Mouse (Mus musculus) regulatory T cell (primary cell): ENCODE results near the gene Ttc5.

ENCODE experiments used
- in situ Hi-C: fragments of 300-600 bp; cut with MboI, MseI; formaldehyde crosslinking; loops from one replicate; pipeline ENCODE4 v1.15.1; 2025; ENCODE audit warnings: high pct_unique_total_duplicates

Gene Ttc5

DNA sequence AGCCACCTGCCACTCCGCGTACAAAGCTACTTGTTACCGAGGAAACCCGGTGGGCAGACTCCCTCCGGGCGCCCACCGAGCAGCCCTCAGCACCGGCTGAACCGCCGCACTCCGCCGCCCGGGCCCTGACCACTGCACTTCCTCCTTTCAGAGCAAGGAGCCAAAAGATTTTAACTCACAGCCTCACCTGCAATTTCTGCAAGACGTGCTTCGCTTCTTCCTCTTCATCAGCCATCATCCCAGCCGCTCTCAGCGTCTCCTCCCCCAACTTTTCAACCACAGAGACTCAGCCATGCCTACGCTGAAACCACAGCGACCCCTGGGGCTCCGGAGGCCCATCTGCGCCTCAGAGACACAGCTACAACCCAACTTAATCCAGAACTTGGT, at the start of gene Ttc5:
Gene Ttc5, minus strand, starts transcription at position 269 of the 387 bp plus-strand sequence.
- in situ Hi-C loops: no loop called here

DNA sequence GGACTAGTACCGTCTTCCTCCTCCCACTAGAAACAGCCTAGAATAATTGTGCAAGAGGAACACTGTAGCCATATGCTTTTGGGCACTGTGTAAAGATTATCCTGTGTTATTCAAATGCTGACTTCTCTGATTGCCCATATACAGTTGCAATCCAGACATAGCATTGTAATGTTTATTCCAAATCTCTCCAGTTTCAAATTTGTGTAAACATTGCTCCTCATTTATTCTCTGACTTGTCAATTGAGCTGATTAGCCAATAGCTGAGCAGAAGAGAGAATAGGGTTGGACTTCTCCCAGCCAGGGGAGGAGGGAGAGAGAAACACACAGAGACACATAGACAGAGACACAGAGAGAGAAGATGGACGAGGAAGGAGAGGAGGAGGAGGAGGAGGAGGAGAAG, 49.1 kb upstream of the Ttc5 start:
- in situ Hi-C loops: no loop called here

DNA sequence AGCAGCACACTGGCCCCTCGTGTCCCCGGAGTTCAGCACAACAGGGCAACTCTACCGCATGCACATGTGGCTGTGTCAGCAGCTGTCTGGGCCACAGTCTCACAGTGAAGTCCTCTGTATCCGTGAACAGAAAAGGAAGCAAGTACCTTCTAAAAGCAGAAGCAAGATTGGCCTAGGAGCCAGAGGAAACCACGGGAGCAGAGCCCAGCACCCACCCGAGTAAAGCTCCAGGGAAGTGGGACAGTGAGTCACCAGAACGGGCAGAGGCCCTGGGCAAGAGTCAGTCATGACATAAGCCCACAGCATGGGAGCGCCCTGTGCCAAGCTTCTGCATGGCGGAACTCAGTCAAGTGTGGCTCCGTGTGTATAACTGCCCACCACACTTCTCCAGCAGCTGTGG, 48.6 kb upstream of the Ttc5 start:
- in situ Hi-C loops: no loop called here

DNA sequence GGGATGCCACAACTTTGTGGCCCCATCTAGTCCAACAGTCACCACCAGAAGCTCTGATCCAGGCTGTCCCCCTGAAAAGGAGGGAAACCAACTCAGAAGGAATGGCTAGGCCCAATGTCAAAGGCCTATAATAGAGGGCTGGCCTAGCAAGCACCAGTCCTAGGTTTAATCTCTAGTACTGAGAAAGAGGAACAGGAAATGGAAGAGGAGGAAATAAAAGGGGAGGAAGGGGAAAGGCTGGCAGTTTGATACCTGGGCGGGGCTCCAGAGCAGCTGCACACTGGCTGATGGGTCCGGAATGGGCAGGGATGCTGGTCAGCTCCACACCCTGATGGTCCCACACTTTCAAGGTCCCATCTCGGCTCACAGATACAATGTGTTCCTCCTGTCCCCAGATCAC, 44.6 kb upstream of the Ttc5 start:
- in situ Hi-C loops: no loop called here

DNA sequence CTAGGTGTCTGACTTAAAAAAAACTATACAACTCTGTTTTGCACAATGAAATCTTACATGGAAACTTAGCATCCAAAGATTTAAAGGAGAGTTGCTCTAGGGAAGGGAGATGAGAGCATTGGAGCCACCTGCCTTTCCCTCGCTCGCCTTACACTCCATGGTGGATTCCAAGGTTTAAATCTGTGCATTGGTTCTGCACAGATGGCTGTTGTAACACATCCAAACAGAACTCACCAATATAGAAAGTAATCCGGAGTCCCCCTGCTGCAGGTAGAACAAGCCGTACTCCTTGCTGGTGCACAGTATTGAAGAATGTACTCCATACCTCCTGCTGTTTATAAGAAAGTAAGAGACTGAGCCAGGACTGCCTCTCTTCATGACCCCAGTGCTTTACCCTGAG, 41.3 kb upstream of the Ttc5 start:
- in situ Hi-C loops: no loop called here

DNA sequence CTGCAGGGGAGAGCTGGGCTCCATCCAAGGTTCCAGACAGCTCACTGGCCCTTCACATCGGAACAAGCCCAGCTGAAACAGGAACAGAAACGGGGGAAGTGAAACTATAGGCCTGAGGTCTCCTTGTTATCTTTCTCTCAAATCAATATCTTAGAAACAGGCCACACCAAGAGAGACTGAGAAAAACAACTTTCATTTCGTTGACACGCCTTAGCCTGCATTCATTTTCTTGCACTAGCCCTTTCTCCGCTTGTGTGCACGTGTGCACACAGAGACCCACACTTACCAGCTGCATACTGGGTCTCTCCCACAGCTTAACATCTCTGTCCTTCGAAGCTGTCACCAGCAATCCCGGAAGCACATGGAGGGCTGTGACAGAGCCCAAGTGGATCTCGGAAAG, 38.9 kb upstream of the Ttc5 start:
- in situ Hi-C loops: loop anchor here (25.0 kb wide), 1 partner anchor 1787 kb away; no protein-coding TSS in a partner anchor

DNA sequence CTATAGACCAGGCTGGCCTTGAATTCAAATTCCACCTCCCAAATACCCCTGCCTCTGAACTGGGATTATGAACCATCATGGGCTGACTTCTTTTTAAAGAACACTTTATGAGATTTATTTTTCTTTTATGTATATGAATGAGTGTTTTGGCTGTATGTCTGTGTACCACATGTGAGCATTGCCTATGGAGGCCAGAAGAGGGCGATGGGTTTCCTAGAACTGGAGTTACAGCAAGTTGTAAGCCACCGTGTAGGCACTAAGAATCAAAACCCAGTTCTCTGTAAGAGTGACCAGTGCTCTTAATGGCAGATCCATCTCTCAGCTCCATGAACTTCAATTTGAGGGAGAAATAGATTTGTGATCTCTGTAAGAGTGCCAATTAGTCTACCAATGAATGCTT, 37.9 kb upstream of the Ttc5 start:
- in situ Hi-C loops: loop anchor here (25.0 kb wide), 1 partner anchor 1786 kb away; no protein-coding TSS in a partner anchor

GRCm38 (mm10) chr14:50813060-50813459, 27.7 kb upstream of the Ttc5 start:
- in situ Hi-C loops: loop anchor here (25.0 kb wide), 1 partner anchor 1776 kb away; no protein-coding TSS in a partner anchor

DNA sequence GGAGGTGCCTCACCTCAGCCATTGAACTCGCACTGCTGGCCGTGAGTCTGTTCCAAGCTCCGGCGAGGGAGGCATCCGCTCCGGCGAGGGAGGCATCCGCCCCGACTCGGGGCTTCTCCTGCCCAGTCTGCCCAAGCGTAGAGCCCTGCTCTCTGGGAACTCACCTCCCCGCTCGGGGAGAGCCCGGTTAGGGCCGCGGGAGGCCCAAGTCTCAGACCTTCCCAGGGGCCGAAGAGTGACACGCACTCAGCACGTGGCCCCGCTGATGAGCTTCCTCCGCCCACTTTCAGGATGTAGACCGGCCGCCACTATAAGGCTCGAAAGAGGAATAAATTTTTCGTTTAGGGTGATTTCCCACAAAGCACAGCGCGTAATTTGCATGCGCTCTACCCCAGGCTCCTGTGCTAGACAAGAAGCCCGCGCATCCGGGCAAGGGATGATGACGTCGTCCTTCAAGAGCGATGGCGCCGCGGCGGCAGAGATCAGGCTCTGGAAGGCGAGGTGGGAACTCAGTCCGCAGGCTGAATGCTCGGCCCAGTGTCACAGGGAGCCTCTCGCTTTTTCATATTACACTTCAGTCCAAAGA, 22.3 kb upstream of the Ttc5 start, which contains the start of the genes Ccnb1ip1 and Parp2:
Gene Ccnb1ip1, minus strand, starts transcription at position 246 of the 586 bp plus-strand sequence.
Gene Parp2, plus strand, starts transcription at position 355 of the 586 bp plus-strand sequence.
- in situ Hi-C loops: loop anchor here (5.0 to 25.0 kb wide), 3 partner anchors 115 to 1770 kb away; partner anchors contain the start of genes Apex1, Olfr750 and Osgep

DNA sequence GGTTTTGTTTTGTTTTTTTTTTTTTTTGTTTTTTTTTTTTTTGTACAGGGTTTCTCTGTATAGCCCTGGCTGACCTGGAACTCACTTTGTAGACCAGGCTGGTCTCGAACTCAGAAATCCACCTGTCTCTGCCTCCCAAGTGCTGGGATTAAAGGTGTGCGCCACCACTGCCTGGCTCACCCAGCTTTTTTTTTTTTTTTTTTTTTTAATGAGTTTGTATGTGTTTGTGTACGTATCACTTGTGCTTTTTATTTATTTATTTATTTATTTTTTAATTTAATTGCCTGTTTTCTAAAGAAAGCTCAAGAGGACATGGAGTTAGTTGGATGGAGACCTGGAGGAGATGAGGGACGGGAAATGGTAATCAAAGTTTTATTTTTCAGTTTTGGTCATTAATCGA, 21.1 kb upstream of the Ttc5 start:
- in situ Hi-C loops: loop anchor here (5.0 to 25.0 kb wide), 3 partner anchors 116 to 1769 kb away; partner anchors contain the start of genes Apex1, Olfr750 and Osgep

GRCm38 (mm10) chr14:50804683-50805082, 19.4 kb upstream of the Ttc5 start:
- in situ Hi-C loops: loop anchor here (5.0 to 25.0 kb wide), 3 partner anchors 118 to 1767 kb away; partner anchors contain the start of genes Apex1, Olfr750 and Osgep

DNA sequence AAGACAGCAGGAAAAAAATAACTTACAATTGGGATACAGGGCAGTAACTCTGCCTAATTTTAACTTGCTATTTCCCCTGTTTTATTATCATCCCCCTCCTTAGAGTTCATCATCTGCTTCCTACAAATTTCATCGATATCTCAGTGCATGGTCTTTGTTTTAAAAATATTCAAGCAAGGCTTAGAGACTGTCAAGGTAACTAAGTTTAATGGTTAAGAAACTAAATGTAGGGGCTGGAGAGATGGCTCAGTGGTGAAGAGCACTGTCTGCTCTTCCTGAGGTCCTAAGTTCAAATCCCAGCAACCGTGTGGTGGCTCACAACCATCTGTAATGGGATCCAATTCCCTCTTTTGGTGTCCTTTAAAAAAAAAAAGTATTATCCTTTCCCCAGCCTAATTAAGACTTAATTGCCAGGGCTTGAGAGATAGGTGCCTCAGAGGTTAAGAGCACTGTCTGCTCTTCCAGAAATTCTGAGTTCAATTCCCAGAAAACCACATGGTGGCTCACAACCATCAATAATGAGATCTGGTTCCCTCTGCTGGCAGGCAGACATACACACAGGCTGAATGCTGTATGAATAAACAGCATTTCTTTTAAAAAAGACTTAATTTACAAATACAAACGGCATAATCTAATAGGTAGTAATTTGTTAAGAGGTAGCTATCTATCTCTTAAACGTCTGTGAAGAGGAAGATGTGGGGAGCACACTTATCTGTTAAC, 17.7 kb upstream of the Ttc5 start:
- in situ Hi-C loops: loop anchor here (25.0 kb wide), 1 partner anchor 1766 kb away; no protein-coding TSS in a partner anchor

DNA sequence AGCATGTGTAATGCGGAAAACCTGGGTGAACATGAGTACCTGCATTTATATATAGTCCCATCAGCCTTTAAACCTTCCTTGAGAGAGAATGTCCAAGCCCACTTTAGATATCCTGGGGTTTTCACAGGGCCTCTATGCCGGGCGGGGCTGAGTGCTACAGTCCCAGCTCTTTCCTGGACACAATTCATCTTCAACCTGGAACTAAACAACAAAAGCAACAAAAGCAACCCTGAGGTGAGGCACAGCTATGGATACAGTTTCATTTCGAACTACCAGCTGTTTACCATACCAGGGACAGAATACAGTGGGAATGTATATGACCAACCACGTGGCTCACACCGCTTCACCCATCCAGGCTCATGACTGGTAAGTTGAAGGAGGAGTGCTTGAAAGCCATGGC, 17.1 kb upstream of the Ttc5 start:
- in situ Hi-C loops: loop anchor here (25.0 kb wide), 1 partner anchor 1765 kb away; no protein-coding TSS in a partner anchor

- in situ Hi-C loops: loop anchor here (25.0 kb wide), 1 partner anchor 1762 kb away; no protein-coding TSS in a partner anchor
Observed at GRCm38 (mm10) chr14:50799502-50800259, 14.4 kb upstream of the Ttc5 start.

DNA sequence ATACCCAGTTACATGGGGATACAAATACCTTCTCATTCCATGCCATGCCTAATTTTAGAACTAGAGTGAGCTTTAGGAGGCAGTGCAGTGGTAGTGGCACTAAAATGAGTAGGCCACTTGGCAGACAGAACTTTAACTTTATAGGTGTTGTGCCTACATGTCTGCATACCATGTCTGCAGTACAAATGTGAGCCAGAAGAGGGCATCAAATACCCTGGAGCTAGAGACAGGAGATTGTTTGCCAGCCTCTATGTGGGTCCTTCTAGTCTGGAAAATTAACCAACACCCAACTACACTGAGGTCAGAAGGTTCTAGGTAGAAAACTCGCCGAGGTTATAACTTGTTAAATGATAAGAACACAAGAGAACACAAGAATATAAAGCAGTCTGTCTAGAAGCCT, 13.2 kb upstream of the Ttc5 start:
- in situ Hi-C loops: no loop called here

- in situ Hi-C loops: no loop called here
Observed at GRCm38 (mm10) chr14:50796464-50796863, 11.1 kb upstream of the Ttc5 start.

DNA sequence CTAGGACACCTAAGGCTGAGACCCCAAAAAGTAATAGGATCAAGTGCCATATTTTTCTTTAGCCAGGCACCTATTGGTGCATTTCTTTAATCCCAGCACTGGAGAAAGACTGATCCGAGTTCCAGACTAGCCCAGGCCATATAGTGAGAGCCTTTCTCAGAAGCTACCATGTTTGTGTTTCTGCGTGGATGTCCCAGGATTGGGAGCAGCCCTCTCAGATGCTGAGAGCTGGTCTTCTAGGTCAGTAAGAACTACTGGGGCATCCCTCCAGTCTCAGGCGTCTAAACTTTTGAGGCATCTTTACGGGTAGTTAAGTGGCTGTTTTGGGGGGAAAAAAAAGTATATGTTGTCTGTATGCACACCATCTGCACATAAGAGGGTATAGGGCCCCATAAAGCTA, 10.6 kb upstream of the Ttc5 start:
- in situ Hi-C loops: no loop called here

DNA sequence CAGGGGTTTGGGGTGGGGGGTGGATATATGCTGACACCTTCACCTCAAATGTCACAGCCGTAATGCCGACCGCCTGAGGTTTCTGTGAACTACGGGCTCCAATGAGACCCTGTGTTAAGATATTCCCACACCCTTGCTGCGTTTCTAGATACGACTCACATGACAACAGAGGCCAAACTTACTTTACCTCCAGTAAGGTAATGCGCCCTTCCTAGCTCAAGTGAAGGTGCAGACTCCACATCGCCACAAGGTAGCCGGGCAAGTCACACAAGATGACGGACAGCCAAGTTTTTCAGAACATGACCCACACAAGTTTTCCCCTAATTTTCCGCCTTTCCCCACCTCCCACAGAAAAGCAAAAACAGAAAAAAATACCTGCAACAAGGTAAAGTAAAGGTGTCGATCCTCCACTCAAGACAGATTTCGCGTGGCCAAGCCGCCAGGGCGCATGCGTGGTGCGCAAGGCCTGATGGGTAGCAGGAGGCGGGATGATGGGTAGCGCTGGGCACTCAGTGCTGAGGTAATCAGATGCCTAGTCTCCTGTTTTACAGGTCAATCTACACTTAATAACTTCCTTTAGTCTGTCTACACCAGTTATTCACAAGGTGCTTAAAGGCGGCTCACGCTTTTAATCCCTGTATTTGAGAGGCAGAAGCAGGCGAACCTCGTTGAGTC, 10.1 kb upstream of the Ttc5 start:
- in situ Hi-C loops: no loop called here

GRCm38 (mm10) chr14:50788157-50788556, 2.8 kb upstream of the Ttc5 start:
- in situ Hi-C loops: no loop called here

GRCm38 (mm10) chr14:50784391-50785250, 698 bp downstream of the Ttc5 start:
- in situ Hi-C loops: no loop called here
